Mouse (Mus musculus) layer of hippocampus, postnatal 10 days (tissue): ENCODE measurements around the gene Fam50b. TPM values are rescaled to one million over a fixed set of nuclear protein-coding genes. Genes with fewer than 3 reads are reported as not detected.

Experiments used
- DNase-seq, 2 experiments: peaks; one replicate each; pipeline ENCODE4 v3.0.0; 2021; ENCODE audit warnings: low spot score in 2 of 2
- long read RNA-seq: library from polyadenylated mRNA; stranded (forward); transcript quantifications from one replicate; pipeline ENCODE4 v2.0.0, GENCODE M21; 2023
- total RNA-seq, 2 experiments: library from RNA; stranded (reverse); gene quantifications; 2 replicates each; pipeline ENCODE4 v1.2.3; 2021

Gene Fam50b
- total RNA-seq = not detected
- long read RNA-seq = 0 reads

DNA sequence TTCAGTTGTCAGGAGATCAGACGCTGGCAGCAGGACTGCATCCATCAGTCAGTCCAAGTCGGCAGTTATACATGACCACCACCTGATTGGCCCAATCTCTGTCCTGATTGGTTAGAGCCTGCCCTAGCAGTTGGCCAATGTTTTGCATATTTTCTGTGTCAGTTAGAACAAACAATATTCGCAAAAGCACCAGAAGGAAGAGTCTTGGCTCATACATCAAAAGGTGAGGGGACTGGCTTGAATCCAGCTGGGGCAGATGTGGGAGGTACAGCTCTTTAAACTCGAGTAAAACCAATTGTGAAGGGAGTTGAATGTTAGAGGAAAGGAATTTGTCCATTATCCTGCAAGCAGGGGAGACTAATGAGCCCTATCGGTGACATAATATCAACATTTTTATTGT lies at the start of gene Fam50b:
TSS of gene Fam50b (plus strand) at position 165 of the 400 bp plus-strand sequence.
- DNase-seq = no peak

GRCm38 (mm10) chr13:34685008-34685765 lies 49.5 kb upstream of the Fam50b start:
- DNase-seq = no peak

GRCm38 (mm10) chr13:34691049-34691448 lies 43.6 kb upstream of the Fam50b start:
- no peak for DNase-seq

- no peak for DNase-seq
These were observed 41.5 kb upstream of the Fam50b start for GRCm38 (mm10) chr13:34693111-34693510.

DNA sequence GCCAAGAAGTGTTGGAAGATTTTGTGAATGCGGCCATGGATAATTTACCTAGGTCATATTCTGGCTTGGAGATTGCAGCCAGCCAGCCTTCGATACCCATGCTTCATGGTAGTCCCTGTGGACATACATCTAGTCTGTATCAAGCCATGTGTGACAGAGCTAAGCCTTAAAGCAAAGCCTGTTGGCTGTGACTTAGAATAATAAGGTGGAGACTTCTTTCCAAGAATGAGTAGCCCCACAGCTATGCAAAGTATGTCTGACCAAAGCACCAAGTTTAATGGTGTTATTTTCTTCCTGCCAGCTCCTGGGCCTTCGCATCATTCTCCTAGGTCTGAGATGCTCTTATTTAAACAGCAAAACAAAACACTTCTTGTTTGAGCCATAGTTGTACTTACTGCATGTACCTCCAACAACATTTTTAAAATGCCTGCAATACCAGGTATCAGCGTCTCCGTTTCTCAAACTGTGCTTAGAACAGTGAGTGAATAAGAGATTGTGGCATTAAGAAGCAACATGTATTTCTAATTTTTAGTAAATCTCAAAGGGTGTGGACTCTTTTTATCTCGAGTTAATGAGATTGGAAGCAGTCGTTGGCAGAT lies 37.8 kb upstream of the Fam50b start:
- DNase-seq = no peak

GRCm38 (mm10) chr13:34700091-34700490 lies 34.6 kb upstream of the Fam50b start:
- no peak for DNase-seq

- no peak for DNase-seq
These were observed 34.0 kb upstream of the Fam50b start for GRCm38 (mm10) chr13:34700630-34701029.

- no peak for DNase-seq
These were observed 31.3 kb upstream of the Fam50b start for GRCm38 (mm10) chr13:34703301-34703700.

GRCm38 (mm10) chr13:34703795-34704194 lies 30.9 kb upstream of the Fam50b start:
- DNase-seq = no peak

- no peak for DNase-seq
These were observed 29.8 kb upstream of the Fam50b start for GRCm38 (mm10) chr13:34704835-34705234.

DNA sequence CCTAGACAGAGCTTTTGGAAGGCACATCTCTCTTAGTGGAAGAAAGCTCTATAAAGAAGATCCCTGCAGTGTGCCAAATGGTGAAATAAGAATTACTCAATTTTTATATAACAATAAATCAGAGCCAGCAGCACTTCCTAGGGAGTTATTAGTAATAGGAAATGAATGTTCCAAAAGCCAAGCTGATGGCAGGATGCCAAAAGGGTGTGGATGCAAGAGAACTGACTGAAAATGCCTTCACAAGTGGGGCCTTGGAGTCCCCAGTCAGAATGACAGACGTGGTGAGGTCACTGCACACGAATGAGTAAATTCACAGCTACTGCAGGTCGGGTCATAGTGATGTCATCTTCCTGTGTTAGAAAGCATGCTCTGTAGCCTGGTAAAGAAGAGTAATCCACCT lies 25.7 kb upstream of the Fam50b start:
- DNase-seq = peak in 1 of 2 experiments; percentile 26

DNA sequence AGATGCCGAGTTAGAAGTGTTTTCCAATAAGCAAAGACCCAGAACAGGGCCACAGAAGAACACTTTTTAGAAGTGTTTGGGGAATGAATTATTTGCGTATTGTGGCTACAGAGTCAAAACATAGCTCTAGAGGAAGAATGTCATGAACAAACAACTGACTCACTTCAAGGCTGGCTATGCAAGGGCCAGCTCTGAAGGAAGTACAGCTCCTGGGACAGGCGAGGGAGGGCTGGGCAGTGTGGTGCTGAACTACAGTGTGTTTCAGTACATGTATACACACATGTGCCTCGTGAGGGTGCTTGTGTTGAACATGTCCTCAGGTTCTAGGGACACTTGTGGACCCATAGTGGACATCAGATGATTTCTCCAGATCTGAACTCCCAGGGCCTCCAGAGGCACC lies 25.1 kb upstream of the Fam50b start:
- DNase-seq = no peak

GRCm38 (mm10) chr13:34711410-34711809 lies 23.2 kb upstream of the Fam50b start:
- no peak for DNase-seq

GRCm38 (mm10) chr13:34712881-34713280 lies 21.8 kb upstream of the Fam50b start:
- no peak for DNase-seq

DNA sequence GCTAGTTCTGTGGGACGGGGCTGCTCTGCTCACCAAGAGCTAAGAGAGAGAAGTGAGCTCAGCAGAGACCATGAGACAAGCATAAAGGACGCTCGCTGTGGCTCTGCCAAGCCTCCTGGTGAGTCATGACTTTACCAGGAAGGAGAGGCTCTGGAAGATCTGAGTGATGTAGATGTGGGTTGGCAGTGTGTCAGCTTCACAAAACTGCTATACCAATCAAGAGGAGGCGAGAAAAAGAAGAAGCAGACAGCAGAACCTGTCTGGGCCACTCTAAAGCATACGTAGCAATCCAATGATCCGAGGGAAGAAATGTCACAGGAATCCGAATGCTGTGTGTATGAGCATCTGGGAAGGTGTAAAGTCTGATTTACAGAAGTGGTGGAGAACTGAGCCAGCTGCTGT lies 19.2 kb upstream of the Fam50b start:
- no peak for DNase-seq

DNA sequence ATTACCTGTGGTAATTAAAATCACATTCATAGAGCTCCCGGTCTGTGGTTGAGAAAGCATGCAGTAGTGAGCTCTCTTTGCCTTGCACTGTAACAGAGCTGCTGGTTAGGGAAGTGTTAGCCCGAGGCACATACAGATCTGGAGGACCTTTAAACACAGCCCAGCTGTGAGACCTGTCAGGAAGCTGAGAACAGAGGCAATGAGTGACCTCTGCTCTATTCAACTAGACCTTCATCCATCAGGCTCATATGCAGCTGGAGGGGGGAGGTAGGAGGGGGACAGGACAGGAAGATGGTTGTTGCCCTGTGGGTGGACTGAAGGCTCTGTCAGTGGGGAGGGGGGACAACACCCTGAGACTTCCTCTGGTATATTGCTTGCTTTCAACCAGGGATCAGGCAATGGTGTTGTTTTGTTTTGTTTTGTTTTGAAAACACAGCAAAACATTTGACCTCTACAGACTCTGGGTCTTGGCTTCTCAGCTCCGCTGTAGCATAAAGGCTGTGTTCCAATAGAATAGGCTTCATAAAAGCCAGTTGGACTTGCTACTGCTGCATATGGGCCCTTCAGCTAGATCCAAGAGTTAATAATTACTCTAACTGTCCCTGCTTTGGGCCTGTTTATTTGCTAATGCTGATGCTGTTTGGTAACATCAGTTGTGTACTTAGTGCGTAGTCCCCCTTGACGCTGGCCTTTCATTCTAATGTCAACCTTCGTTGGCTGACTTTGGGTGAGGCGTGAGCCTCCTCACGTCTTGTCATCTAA lies 9.6 kb upstream of the Fam50b start:
- DNase-seq = no peak

DNA sequence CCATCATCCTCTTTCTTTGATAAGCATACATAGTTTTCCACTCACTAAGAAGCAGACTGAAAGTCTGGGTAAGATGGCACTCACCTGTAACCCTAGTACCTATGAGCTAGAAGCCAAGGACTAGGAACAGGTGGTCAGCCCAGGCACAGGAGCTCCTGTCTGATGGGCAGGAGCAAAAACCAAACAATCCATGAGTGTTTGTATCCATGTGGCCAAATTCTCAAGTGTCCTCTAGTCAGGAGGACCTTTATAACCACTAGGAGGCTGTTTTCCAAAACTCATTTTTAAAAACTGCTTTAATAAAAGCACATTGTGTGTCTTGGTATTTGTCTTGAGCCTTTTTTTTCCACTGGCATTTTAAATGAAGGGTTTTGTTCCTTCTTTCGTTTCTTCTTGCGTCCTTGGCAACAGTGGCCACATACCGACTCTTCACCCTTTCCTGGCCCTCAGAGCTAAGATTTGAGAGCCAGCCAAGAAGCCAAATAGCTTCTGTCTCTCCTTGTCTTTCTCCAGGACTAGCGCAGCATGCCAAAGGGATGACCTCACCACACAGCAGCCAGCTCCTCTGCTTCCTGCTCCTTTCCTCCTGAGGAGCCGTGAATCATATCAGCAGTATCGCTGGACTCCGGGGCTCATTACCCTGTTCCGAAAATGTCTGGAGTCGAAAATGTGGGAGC lies 8.7 kb upstream of the Fam50b start:
- DNase-seq = peak; percentile 23 to 29

DNA sequence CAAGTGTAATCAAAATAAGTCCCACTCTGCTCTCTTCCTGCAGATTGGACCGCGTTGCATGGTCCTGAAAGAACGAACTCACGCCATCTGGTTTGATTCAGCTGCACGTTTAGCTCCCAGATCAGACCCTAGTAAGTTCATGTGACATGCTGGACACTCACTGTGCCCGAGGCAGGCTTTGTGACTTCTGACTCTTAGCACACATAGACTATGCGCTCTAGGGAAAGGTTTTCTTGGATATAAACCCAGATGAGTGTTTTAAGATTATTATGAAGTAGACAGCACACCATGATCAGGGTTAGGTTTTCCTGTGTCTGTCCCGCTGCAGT lies 8.2 kb upstream of the Fam50b start:
- no peak for DNase-seq

DNA sequence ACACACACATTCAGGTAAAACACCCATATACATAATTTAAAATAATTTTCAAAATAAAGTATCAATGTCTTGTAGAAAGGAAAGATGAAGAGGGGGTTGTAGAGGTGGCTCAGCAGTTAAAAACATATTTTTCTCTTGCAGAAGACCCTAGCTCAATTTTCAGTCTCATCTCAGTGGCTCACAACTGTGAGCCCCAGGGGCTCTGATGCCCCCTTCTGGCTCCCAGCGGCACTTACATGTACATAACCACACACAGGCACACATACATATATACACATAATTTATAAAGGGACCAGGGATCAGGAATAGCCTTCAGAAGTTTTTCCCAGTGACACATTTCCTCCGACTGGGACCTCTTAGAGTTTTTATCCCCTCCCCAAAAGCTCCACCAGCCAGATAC lies 7.6 kb upstream of the Fam50b start:
- DNase-seq = no peak

GRCm38 (mm10) chr13:34731551-34731950 lies 3.1 kb upstream of the Fam50b start:
- no peak for DNase-seq

DNA sequence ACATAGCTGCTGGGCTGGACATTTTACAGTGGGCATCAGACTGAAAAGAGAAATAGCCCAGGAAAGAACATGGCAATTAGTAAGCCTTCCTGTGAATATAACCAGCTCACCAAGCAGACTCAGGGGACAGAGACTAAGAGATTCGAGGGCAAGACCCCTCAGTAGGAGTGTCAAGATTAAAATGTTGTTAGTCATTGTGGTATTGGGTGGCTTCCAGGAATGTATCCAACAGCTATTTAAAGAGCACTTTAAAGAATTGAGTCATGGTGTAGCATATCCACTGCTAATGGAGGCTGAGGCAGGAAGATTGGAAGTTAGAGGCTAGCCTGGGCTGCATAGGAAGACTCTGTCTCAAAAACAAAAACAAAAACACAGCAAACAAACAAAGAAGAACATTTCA lies 870 bp upstream of the Fam50b start:
- no peak for DNase-seq
